Mouse (Mus musculus) R1 (cell line): ENCODE measurements around the gene Hs6st1.

Experiments
- DNase-seq: peaks from one replicate; pipeline ENCODE4 v3.0.0-alpha.2; 2018; ENCODE audit warnings: low read depth, low spot score

The Hs6st1 gene

GRCm38 (mm10) chr1:36083554-36083953, 15.4 kb downstream of the Hs6st1 start:
- no peak for DNase-seq

- peak; percentile 74 for DNase-seq
Measured at GRCm38 (mm10) chr1:36085069-36085468, 16.9 kb downstream of the Hs6st1 start.

GRCm38 (mm10) chr1:36088367-36088766, 20.2 kb downstream of the Hs6st1 start:
- no peak for DNase-seq

GRCm38 (mm10) chr1:36089481-36089880, 21.3 kb downstream of the Hs6st1 start:
- peak; percentile 88 for DNase-seq

GRCm38 (mm10) chr1:36090011-36090721, 22.0 kb downstream of the Hs6st1 start:
- no peak for DNase-seq

- DNase-seq, result no peak
Measured at GRCm38 (mm10) chr1:36090722-36091110, 22.5 kb downstream of the Hs6st1 start.

- DNase-seq, result peak; percentile 54
Measured at GRCm38 (mm10) chr1:36091246-36091645, 23.0 kb downstream of the Hs6st1 start.

GRCm38 (mm10) chr1:36093741-36094140, 25.5 kb downstream of the Hs6st1 start:
- DNase-seq, result no peak

GRCm38 (mm10) chr1:36095423-36096272, 27.4 kb downstream of the Hs6st1 start:
- DNase-seq, result no peak

GRCm38 (mm10) chr1:36098432-36098831, 30.2 kb downstream of the Hs6st1 start:
- no peak for DNase-seq

GRCm38 (mm10) chr1:36100371-36100770, 32.2 kb downstream of the Hs6st1 start:
- no peak for DNase-seq

GRCm38 (mm10) chr1:36105917-36106706, 37.9 kb downstream of the Hs6st1 start:
- no peak for DNase-seq

GRCm38 (mm10) chr1:36109987-36110386, 41.8 kb downstream of the Hs6st1 start:
- no peak for DNase-seq

- DNase-seq, result no peak
Measured at GRCm38 (mm10) chr1:36112665-36113064, 44.5 kb downstream of the Hs6st1 start.

GRCm38 (mm10) chr1:36113670-36114069, 45.5 kb downstream of the Hs6st1 start:
- no peak for DNase-seq

- DNase-seq, result no peak
Measured at GRCm38 (mm10) chr1:36114844-36115243, 46.6 kb downstream of the Hs6st1 start.

- DNase-seq, result no peak
Measured at GRCm38 (mm10) chr1:36116488-36116887, 48.3 kb downstream of the Hs6st1 start.

GRCm38 (mm10) chr1:36118061-36118685, 50.0 kb downstream of the Hs6st1 start:
- DNase-seq, result no peak

- no peak for DNase-seq
Measured at GRCm38 (mm10) chr1:36118958-36119357, 50.8 kb downstream of the Hs6st1 start.

GRCm38 (mm10) chr1:36119426-36119825, 51.2 kb downstream of the Hs6st1 start:
- DNase-seq, result peak; percentile 60

- no peak for DNase-seq
Measured at GRCm38 (mm10) chr1:36121172-36121571, 53.0 kb downstream of the Hs6st1 start.

GRCm38 (mm10) chr1:36125076-36125475, 56.9 kb downstream of the Hs6st1 start:
- DNase-seq, result no peak
